Mouse (Mus musculus): ENCODE measurements around the gene Btg4. TPM values are rescaled to one million over a fixed set of nuclear protein-coding genes. Genes with fewer than 3 reads are reported as not detected.

Gene Btg4
- polyA plus RNA-seq, 1 experiment from 2014 or later: not detected

- Histone ChIP-seq H3K27ac (replicated peaks) (no peak within 1 kb of the TSS), H3K9ac (ENCODE audit: low read length) (no peak within 1 kb of the TSS), H3K9me3 (ENCODE audit: control insufficient read depth, low read length) (no peaks in the 10 kb centered on the region), H3K36me3 (ENCODE audit: control insufficient read depth, insufficient read depth, low read length) (no peaks in the 10 kb centered on the region), H3K4me1 (replicated peaks; ENCODE audit: control insufficient read depth, insufficient read depth) (0 out of 2 replicates have a peak, but pooled peaks cover 6% of the 10 kb centered on the region), H3K27me3 (ENCODE audit: control insufficient read depth, insufficient read depth, low read length) (no peaks in the 10 kb centered on the region), H3K4me3 (ENCODE audit: low read depth, low read length) (no peak within 1 kb of the TSS), H3K4me2 (replicated peaks; ENCODE audit: low read depth) (peak within 1 kb of the TSS; percentile 30)
- WGBS: 18% methylated on average over 27 of the region's 27 CpGs
- ATAC-seq (ENCODE audit: low FRiP score, low TSS enrichment) (peak; percentile 63), DNase-seq (ENCODE audit: low spot score) (peak; percentile 71)
- TF ChIP-seq CTCF (IDR thresholded peaks at IDR 0.05; ENCODE audit: low read depth) (peak; percentile 32), EP300 (optimal IDR thresholded peaks at IDR 0.05) (no peak)
These were observed 41.2 kb downstream of the Btg4 start, which contains the start of gene 4833427G06Rik for GRCm38 (mm10) chr9:51101756-51102425. 4833427G06Rik (minus strand) TSS chr9:51102078.

DNA sequence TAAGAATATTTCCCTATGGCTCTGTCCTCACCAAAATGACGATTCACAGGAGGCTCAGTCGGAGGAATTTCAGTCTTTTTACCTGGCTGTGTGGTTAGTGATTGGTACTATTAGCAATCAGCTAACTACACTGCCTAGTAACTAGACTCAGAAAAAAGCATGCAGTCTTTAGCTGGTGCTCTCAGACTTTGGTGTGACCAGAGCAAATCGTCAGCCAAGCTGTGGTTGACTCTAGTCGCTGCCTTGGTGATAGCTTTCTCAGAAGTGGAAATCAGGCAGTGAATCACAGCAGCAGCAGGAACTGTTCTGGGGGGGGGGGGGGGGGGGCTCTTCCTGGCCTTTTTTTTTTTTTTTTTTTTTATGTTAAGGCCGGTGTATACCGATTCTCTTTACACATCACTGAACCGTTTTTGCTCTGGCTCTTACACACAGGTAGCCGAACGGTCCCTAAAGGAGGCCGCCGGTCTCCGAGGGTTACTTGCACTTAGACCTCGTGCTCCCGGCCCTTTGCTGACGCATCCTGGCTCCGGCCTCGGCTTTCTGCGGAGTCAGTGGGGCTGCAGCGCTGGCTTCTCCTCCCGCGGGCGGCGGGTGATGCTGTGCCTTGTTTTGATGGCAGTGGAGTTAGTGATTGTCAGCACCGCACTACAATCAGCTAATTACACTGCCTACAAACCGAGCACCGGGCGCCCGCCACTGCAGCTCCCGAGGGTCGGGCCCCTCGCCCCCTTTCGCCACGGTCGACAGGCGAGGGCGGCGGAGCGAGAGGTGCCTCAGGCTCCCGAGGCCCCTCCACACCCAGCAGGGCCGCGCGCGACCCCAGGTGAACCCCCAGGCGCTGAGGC, 42.5 kb downstream of the Btg4 start:
- no peaks in the 10 kb centered on the region for H3K9me3 ChIP-seq (ENCODE audit: control insufficient read depth, low read length)
- H3K9ac ChIP-seq (ENCODE audit: low read length): peak overlapping the region; percentile 65
- H3K4me1 ChIP-seq (replicated peaks; ENCODE audit: control insufficient read depth, insufficient read depth): 0 out of 2 replicates have a peak, but pooled peaks cover 6% of the 10 kb centered on the region
- WGBS: 5% methylated on average over 35 of the region's 44 CpGs
- TF ChIP-seq CTCF (IDR thresholded peaks at IDR 0.05; ENCODE audit: low read depth) (no peak), EP300 (optimal IDR thresholded peaks at IDR 0.05) (no peak)
- no peaks in the 10 kb centered on the region for H3K27me3 ChIP-seq (ENCODE audit: control insufficient read depth, insufficient read depth, low read length)
- H3K4me3 ChIP-seq (ENCODE audit: low read depth, low read length): peak overlapping the region; percentile 52
- H3K4me2 ChIP-seq (replicated peaks; ENCODE audit: low read depth): peak overlapping the region; percentile 98
- H3K36me3 ChIP-seq (ENCODE audit: control insufficient read depth, insufficient read depth, low read length): no peaks in the 10 kb centered on the region
- peak; percentile 69 for DNase-seq (ENCODE audit: low spot score)
- no peak overlapping the region for H3K27ac ChIP-seq (replicated peaks)
- ATAC-seq (ENCODE audit: low FRiP score, low TSS enrichment): peak; percentile 81

DNA sequence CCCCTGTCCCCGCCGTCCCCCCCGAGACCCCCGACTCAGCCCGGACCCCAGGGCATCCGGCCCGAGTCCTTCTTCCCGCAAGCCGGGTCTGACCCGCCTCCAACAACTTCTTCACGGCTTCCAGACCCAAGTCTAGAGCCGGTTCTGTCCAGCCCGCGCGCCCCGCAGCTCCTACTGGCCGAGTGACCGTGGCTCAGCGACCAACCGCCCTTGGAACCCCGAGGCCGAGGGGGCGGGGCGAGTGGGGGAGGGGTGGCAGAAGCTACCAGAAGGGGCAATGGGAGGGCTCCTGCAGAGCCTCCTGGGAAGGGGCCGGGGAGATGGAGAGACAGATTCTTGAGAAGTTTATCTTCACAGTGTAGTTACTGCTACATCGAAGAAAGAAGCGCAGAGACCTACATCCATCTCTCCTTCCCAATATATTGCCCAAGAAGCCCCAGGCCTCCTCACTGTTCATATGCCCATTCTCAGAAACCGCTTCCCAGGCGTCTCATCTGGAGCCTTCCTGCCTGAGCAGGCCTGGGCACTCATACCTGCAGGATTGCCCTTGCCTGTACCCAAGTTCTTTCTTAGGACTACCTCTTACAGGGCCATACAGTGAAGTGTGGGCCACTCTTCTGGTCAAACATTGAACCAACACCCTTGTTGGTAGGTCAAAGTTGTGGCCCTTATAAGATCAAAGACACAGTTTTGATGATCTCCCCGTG, 43.3 kb downstream of the Btg4 start:
- DNase-seq (ENCODE audit: low spot score): peak; percentile 55
- H3K9ac ChIP-seq (ENCODE audit: low read length): peak overlapping the region; percentile 65
- H3K9me3 ChIP-seq (ENCODE audit: control insufficient read depth, low read length): no peaks in the 10 kb centered on the region
- TF ChIP-seq CTCF (IDR thresholded peaks at IDR 0.05; ENCODE audit: low read depth) (no peak), EP300 (optimal IDR thresholded peaks at IDR 0.05) (no peak)
- H3K27me3 ChIP-seq (ENCODE audit: control insufficient read depth, insufficient read depth, low read length): no peaks in the 10 kb centered on the region
- ATAC-seq (ENCODE audit: low FRiP score, low TSS enrichment): peak; percentile 79
- peak overlapping the region; percentile 52 for H3K4me3 ChIP-seq (ENCODE audit: low read depth, low read length)
- 0 out of 2 replicates have a peak, but pooled peaks cover 6% of the 10 kb centered on the region for H3K4me1 ChIP-seq (replicated peaks; ENCODE audit: control insufficient read depth, insufficient read depth)
- H3K36me3 ChIP-seq (ENCODE audit: control insufficient read depth, insufficient read depth, low read length): no peaks in the 10 kb centered on the region
- H3K4me2 ChIP-seq (replicated peaks; ENCODE audit: low read depth): peak overlapping the region; percentile 98
- 22% methylated on average over 18 of the region's 30 CpGs for WGBS
- no peak overlapping the region for H3K27ac ChIP-seq (replicated peaks)

DNA sequence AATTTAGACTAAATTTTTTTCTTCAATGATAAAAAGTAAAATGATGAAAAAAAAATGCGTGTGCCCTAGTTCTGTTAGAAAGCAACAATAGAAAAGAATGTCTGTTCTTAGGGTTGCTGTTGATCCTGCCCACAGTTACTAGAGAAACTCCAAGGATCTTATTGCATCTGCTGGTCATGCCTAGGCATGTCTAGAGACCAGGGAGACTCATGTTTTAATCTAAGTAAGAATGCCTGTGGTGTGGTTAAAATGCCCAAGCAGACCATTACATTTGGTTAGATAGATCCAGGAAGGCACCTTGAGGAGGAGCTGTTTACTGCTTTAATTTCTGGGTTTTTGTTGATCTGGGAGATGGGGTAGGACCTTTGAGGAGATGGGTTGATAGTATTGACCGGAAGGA, 45.0 kb downstream of the Btg4 start:
- no peak overlapping the region for H3K9ac ChIP-seq (ENCODE audit: low read length)
- DNase-seq (ENCODE audit: low spot score): no peak
- 57% methylated on average over 2 of the region's 2 CpGs for WGBS
- no peaks in the 10 kb centered on the region for H3K27me3 ChIP-seq (ENCODE audit: control insufficient read depth, insufficient read depth, low read length)
- H3K4me2 ChIP-seq (replicated peaks; ENCODE audit: low read depth): no peak overlapping the region
- ATAC-seq (ENCODE audit: low FRiP score, low TSS enrichment): no peak
- no peaks in the 10 kb centered on the region for H3K36me3 ChIP-seq (ENCODE audit: control insufficient read depth, insufficient read depth, low read length)
- no peak overlapping the region for H3K27ac ChIP-seq (replicated peaks)
- no peaks in the 10 kb centered on the region for H3K9me3 ChIP-seq (ENCODE audit: control insufficient read depth, low read length)
- TF ChIP-seq CTCF (IDR thresholded peaks at IDR 0.05; ENCODE audit: low read depth) (no peak), EP300 (optimal IDR thresholded peaks at IDR 0.05) (no peak)
- H3K4me3 ChIP-seq (ENCODE audit: low read depth, low read length): no peak overlapping the region
- H3K4me1 ChIP-seq (replicated peaks; ENCODE audit: control insufficient read depth, insufficient read depth): 0 out of 2 replicates have a peak, but pooled peaks cover 6% of the 10 kb centered on the region

GRCm38 (mm10) chr9:51114767-51115166, 54.1 kb downstream of the Btg4 start:
- H3K27ac ChIP-seq (replicated peaks): no peak overlapping the region
- no peaks in the 10 kb centered on the region for H3K4me1 ChIP-seq (replicated peaks; ENCODE audit: control insufficient read depth, insufficient read depth)
- H3K4me2 ChIP-seq (replicated peaks; ENCODE audit: low read depth): no peak overlapping the region
- 70% methylated on average over 4 of the region's 4 CpGs for WGBS
- H3K27me3 ChIP-seq (ENCODE audit: control insufficient read depth, insufficient read depth, low read length): no peaks in the 10 kb centered on the region
- no peak overlapping the region for H3K4me3 ChIP-seq (ENCODE audit: low read depth, low read length)
- TF ChIP-seq EP300 (optimal IDR thresholded peaks at IDR 0.05): no peak
- TF ChIP-seq CTCF (IDR thresholded peaks at IDR 0.05; ENCODE audit: low read depth): no peak
- H3K9ac ChIP-seq (ENCODE audit: low read length): no peak overlapping the region
- ATAC-seq (ENCODE audit: low FRiP score, low TSS enrichment): no peak
- no peaks in the 10 kb centered on the region for H3K36me3 ChIP-seq (ENCODE audit: control insufficient read depth, insufficient read depth, low read length)
- H3K9me3 ChIP-seq (ENCODE audit: control insufficient read depth, low read length): no peaks in the 10 kb centered on the region
- DNase-seq (ENCODE audit: low spot score): no peak
